Mouse (Mus musculus): ENCODE data around the gene Tmprss11f. TPM values are rescaled to one million over a fixed set of nuclear protein-coding genes. Genes with fewer than 3 reads are reported as not detected.
"Not testable (repeated sequence)": the region's sequence is repeated elsewhere in the genome, so short reads cannot be mapped to it uniquely, and the experiment has no call there.

Gene Tmprss11f
- not detected in 2 replicates for polyA plus RNA-seq (2012; rRNA removed)

GRCm38 (mm10) chr5:86632324-86632723 lies at the start of gene Tmprss11f:
TSS of gene Tmprss11f (minus strand) at chr5:86632424.
- H3K36me3 ChIP-seq (ENCODE audit: control insufficient read depth, insufficient read depth, low read length) = no peaks in the 10 kb centered on the region
- no peaks in the 10 kb centered on the region for H3K27me3 ChIP-seq (replicated peaks; ENCODE audit: control insufficient read depth, insufficient read depth, low read length)
- TF ChIP-seq POLR2A (IDR thresholded peaks at IDR 0.05; ENCODE audit: low read depth, low read length) (no peak), CTCF (conservative IDR thresholded peaks at IDR 0.05; ENCODE audit: insufficient read depth, insufficient read length, low read depth, low read length) (no peak)
- no peak within 1 kb of the TSS for H3K27ac ChIP-seq (ENCODE audit: insufficient read depth, low read depth, low read length)
- no peak for DNase-seq
- no peaks in the 10 kb centered on the region for H3K4me1 ChIP-seq (ENCODE audit: control insufficient read depth, insufficient read depth, low read length)
- WGBS = 60% methylated on average over 5 of the region's 5 CpGs
- H3K4me3 ChIP-seq (ENCODE audit: insufficient read depth, low read depth, low read length) = no peak within 1 kb of the TSS

GRCm38 (mm10) chr5:86676262-86676661 lies 44.0 kb upstream of the Tmprss11f start, which contains the start of gene Tmprss11b:
TSS of gene Tmprss11b (minus strand) at chr5:86676362.
- H3K27ac ChIP-seq (ENCODE audit: insufficient read depth, low read depth, low read length) = no peak within 1 kb of the TSS
- H3K27me3 ChIP-seq (replicated peaks; ENCODE audit: control insufficient read depth, insufficient read depth, low read length) = no peaks in the 10 kb centered on the region
- H3K4me1 ChIP-seq (ENCODE audit: control insufficient read depth, insufficient read depth, low read length) = no peaks in the 10 kb centered on the region
- H3K36me3 ChIP-seq (ENCODE audit: control insufficient read depth, insufficient read depth, low read length) = no peaks in the 10 kb centered on the region
- no peak within 1 kb of the TSS for H3K4me3 ChIP-seq (ENCODE audit: insufficient read depth, low read depth, low read length)
- DNase-seq = no peak
- TF ChIP-seq POLR2A (IDR thresholded peaks at IDR 0.05; ENCODE audit: low read depth, low read length) (no peak), CTCF (conservative IDR thresholded peaks at IDR 0.05; ENCODE audit: insufficient read depth, insufficient read length, low read depth, low read length) (no peak)
- WGBS = 68% methylated on average over 5 of the region's 5 CpGs

- H3K4me1 ChIP-seq (ENCODE audit: control insufficient read depth, insufficient read depth, low read length); H3K36me3 ChIP-seq (ENCODE audit: control insufficient read depth, insufficient read depth, low read length); H3K4me3 ChIP-seq (ENCODE audit: insufficient read depth, low read depth, low read length); H3K27ac ChIP-seq (ENCODE audit: insufficient read depth, low read depth, low read length); H3K27me3 ChIP-seq (replicated peaks; ENCODE audit: control insufficient read depth, insufficient read depth, low read length): not testable (repeated sequence)
- DNase-seq = peak; percentile 39
- 31% methylated on average over 4 of the region's 4 CpGs for WGBS
- peak; percentile 20; the same call in 1 of the 2 replicates for TF ChIP-seq CTCF (conservative IDR thresholded peaks at IDR 0.05; ENCODE audit: insufficient read depth, insufficient read length, low read depth, low read length)
These were observed 17.0 kb upstream of the Tmprss11f start for GRCm38 (mm10) chr5:86649185-86649584.

GRCm38 (mm10) chr5:86640795-86641194 lies 8.6 kb upstream of the Tmprss11f start:
- TF ChIP-seq POLR2A (IDR thresholded peaks at IDR 0.05; ENCODE audit: low read depth, low read length) (no peak), CTCF (conservative IDR thresholded peaks at IDR 0.05; ENCODE audit: insufficient read depth, insufficient read length, low read depth, low read length) (no peak)
- H3K27ac ChIP-seq (ENCODE audit: insufficient read depth, low read depth, low read length) = no peak overlapping the region
- DNase-seq = no peak
- no peaks in the 10 kb centered on the region for H3K27me3 ChIP-seq (replicated peaks; ENCODE audit: control insufficient read depth, insufficient read depth, low read length)
- H3K4me3 ChIP-seq (ENCODE audit: insufficient read depth, low read depth, low read length) = no peak overlapping the region
- no peaks in the 10 kb centered on the region for H3K36me3 ChIP-seq (ENCODE audit: control insufficient read depth, insufficient read depth, low read length)
- H3K4me1 ChIP-seq (ENCODE audit: control insufficient read depth, insufficient read depth, low read length) = no peaks in the 10 kb centered on the region
- 55% methylated on average over 3 of the region's 3 CpGs for WGBS

GRCm38 (mm10) chr5:86630700-86631099 lies 1.5 kb downstream of the Tmprss11f start:
- TF ChIP-seq CTCF (conservative IDR thresholded peaks at IDR 0.05; ENCODE audit: insufficient read depth, insufficient read length, low read depth, low read length) = no peak
- no peak for TF ChIP-seq POLR2A (IDR thresholded peaks at IDR 0.05; ENCODE audit: low read depth, low read length)
- Histone ChIP-seq H3K27me3 (replicated peaks; ENCODE audit: control insufficient read depth, insufficient read depth, low read length) (no peaks in the 10 kb centered on the region), H3K36me3 (ENCODE audit: control insufficient read depth, insufficient read depth, low read length) (no peaks in the 10 kb centered on the region), H3K4me3 (ENCODE audit: insufficient read depth, low read depth, low read length) (no peak overlapping the region), H3K4me1 (ENCODE audit: control insufficient read depth, insufficient read depth, low read length) (no peaks in the 10 kb centered on the region), H3K27ac (ENCODE audit: insufficient read depth, low read depth, low read length) (no peak overlapping the region)
- WGBS = 63% methylated on average over 2 of the region's 2 CpGs
- DNase-seq = no peak

GRCm38 (mm10) chr5:86621778-86622177 lies 10.4 kb downstream of the Tmprss11f start:
- WGBS = 58% methylated on average over 1 of the region's 1 CpGs
- H3K36me3 ChIP-seq (ENCODE audit: control insufficient read depth, insufficient read depth, low read length) = no peaks in the 10 kb centered on the region
- no peaks in the 10 kb centered on the region for H3K27me3 ChIP-seq (replicated peaks; ENCODE audit: control insufficient read depth, insufficient read depth, low read length)
- H3K4me1 ChIP-seq (ENCODE audit: control insufficient read depth, insufficient read depth, low read length) = no peaks in the 10 kb centered on the region
- no peak for TF ChIP-seq CTCF (conservative IDR thresholded peaks at IDR 0.05; ENCODE audit: insufficient read depth, insufficient read length, low read depth, low read length)
- no peak for TF ChIP-seq POLR2A (IDR thresholded peaks at IDR 0.05; ENCODE audit: low read depth, low read length)
- no peak overlapping the region for H3K4me3 ChIP-seq (ENCODE audit: insufficient read depth, low read depth, low read length)
- DNase-seq = no peak
- H3K27ac ChIP-seq (ENCODE audit: insufficient read depth, low read depth, low read length) = no peak overlapping the region

GRCm38 (mm10) chr5:86585896-86586295 lies 46.3 kb downstream of the Tmprss11f start:
- Histone ChIP-seq H3K4me1 (ENCODE audit: control insufficient read depth, insufficient read depth, low read length) (no peaks in the 10 kb centered on the region; the same call in 1 of the 2 replicates), H3K27ac (ENCODE audit: insufficient read depth, low read depth, low read length) (no peak overlapping the region), H3K27me3 (replicated peaks; ENCODE audit: control insufficient read depth, insufficient read depth, low read length) (no peaks in the 10 kb centered on the region), H3K36me3 (ENCODE audit: control insufficient read depth, insufficient read depth, low read length) (no peaks in the 10 kb centered on the region), H3K4me3 (ENCODE audit: insufficient read depth, low read depth, low read length) (no peak overlapping the region)
- TF ChIP-seq POLR2A (IDR thresholded peaks at IDR 0.05; ENCODE audit: low read depth, low read length) (no peak), CTCF (conservative IDR thresholded peaks at IDR 0.05; ENCODE audit: insufficient read depth, insufficient read length, low read depth, low read length) (no peak)
- no peak for DNase-seq
- 88% methylated on average over 3 of the region's 3 CpGs for WGBS

Data from kidney, adult 2 months (tissue).